Mouse (Mus musculus) forebrain, embryonic 15.5 days (tissue): ENCODE results near the gene Dnajc22. TPM values are rescaled to one million over a fixed set of nuclear protein-coding genes. Genes with fewer than 3 reads are reported as not detected.

Experiments
- microRNA-seq: library from miRNA; unstranded; fragments of <30 nt; microRNA quantifications from one replicate; pipeline ENCODE4, GENCODE M21; 2016
- polyA plus RNA-seq: library from polyadenylated mRNA; unstranded; fragments of >200 nt; fragmentation: Nextera tagmentation; extraction: Ambion mirVana; gene quantifications from 2 replicates; pipeline ENCODE4 v1.2.1, GENCODE M21; 2015

The Dnajc22 gene
- polyA plus RNA-seq, 1 experiment from 2014 or later, result 0.53 TPM

Small RNAs within 50 kb of the gene (microRNA-seq; reads per million reads assigned to microRNA genes)
- gene Mir6960, result 1.1 reads per million

Other genes starting within 250 kb of the Dnajc22 start
- 13.9 and 14.3 TPM in 2 replicates for gene Kmt2d, start 222.0 kb upstream of the Dnajc22 start, polyA plus RNA-seq
- 42.7 and 46.4 TPM in 2 replicates for gene Rhebl1, start 198.6 kb upstream of the Dnajc22 start, polyA plus RNA-seq
- 0.52 and 0.68 TPM in 2 replicates for gene Dhh, start 194.6 kb upstream of the Dnajc22 start, polyA plus RNA-seq
- 43.2 and 45.2 TPM in 2 replicates for gene Lmbr1l, start 174.9 kb upstream of the Dnajc22 start, polyA plus RNA-seq
- gene Tuba1b, start 158.6 kb upstream of the Dnajc22 start, polyA plus RNA-seq, result 1,138 and 1,204 TPM in 2 replicates
- not detected in 2 replicates for gene Gm49450, start 139.6 kb upstream of the Dnajc22 start, polyA plus RNA-seq
- gene Tuba1a, start 139.5 kb upstream of the Dnajc22 start, polyA plus RNA-seq, result 14,933 and 15,115 TPM in 2 replicates
- 45.7 and 53.5 TPM in 2 replicates for gene Tuba1c, start 63.3 kb upstream of the Dnajc22 start, polyA plus RNA-seq
- gene Prph, start 38.0 kb upstream of the Dnajc22 start, polyA plus RNA-seq, result 0.97 and 1.3 TPM in 2 replicates
- gene Troap, start 18.6 kb upstream of the Dnajc22 start, polyA plus RNA-seq, result 19.8 and 24.8 TPM in 2 replicates
- gene C1ql4, start 5.4 kb upstream of the Dnajc22 start, polyA plus RNA-seq, result 0.28 and 0.33 TPM in 2 replicates
- 42.9 and 43.7 TPM in 2 replicates for gene Spats2, start 32.7 kb downstream of the Dnajc22 start, polyA plus RNA-seq
- gene Kcnh3, start 131.7 kb downstream of the Dnajc22 start, polyA plus RNA-seq, result 4.3 and 4.6 TPM in 2 replicates
- gene Mcrs1, start 158.8 kb downstream of the Dnajc22 start, polyA plus RNA-seq, result 209 and 212 TPM in 2 replicates
- gene Prpf40b, start 201.9 kb downstream of the Dnajc22 start, polyA plus RNA-seq, result 111 and 115 TPM in 2 replicates
- 0.23 and 0.31 TPM in 2 replicates for gene Fam186b, start 202.7 kb downstream of the Dnajc22 start, polyA plus RNA-seq